Mouse (Mus musculus) c-Kit-positive CD71-negative TER-119-negative erythroid progenitor cells, embryonic 14.5 days (primary cell): ENCODE measurements around the gene Slc4a1ap.
"Not testable (repeated sequence)": the region's sequence is repeated elsewhere in the genome, so short reads cannot be mapped to it uniquely, and the experiment has no call there.

ENCODE experiments used
- DNase-seq: peaks from one replicate; pipeline ENCODE4 v3.0.0-alpha.2; 2013; ENCODE audit warnings: low read depth

Gene Slc4a1ap

DNA sequence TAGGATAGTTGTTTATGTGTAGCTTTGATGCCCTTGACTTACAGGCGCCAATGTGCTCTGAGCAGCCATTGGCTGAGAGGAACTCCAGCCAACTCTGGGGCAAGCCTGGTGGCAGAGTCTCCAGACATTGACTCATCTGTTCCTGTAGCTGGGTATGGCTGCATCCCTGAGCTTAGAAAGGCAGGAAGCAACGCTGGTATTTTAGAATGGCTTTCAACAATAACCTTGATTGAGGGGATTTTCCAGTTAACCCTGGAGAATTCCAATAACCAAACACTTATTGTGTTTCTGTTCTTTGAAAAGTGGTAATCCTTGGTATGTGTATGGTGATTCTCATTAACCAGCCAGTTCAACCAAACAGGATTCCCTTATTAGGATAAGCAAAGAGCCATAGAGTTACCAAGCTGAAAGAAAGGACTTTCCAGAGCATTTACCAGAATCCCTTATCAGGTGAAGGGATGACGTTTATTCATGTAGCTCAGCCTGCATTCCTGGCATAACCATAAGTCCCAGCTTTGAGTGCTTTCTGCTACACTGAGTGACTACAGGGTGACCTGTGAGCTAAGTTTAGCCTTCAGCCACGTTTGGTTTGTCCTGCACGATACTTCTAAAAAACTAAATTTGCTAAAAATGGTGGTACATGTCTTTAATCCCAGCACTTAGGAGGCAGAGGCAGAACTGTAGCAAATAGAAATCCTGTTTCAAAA, 41.3 kb downstream of the Slc4a1ap start:
- DNase-seq: no peak

DNA sequence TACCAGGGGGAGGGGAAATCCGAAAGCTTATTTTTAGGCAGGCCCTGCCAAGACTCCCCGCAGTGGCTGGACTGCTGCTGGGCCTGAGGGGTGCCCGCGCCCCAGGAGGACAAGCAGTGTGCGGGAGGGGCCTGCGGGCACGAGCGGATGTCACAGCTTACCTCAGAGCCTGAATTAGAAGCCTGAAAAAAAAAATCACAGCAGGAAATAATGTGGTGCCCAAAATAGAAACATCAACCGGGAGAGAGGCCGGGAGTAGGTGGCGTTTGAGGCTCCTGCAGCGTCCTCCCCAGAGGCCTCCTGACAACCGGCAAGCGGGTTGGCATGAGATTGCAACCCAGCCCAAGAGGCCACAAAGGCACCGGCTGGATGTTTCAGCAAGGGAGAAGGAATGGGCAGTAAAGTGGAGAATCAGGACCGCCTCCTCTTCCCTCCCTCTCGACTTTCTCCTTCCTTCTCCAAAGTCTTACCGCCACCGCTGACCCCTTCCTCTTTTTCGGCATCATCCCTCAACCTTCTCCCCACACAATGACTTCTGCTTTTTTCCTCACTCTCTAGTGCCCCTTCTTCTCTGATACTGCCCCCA, 44.3 kb downstream of the Slc4a1ap start:
- peak; percentile 53 for DNase-seq

DNA sequence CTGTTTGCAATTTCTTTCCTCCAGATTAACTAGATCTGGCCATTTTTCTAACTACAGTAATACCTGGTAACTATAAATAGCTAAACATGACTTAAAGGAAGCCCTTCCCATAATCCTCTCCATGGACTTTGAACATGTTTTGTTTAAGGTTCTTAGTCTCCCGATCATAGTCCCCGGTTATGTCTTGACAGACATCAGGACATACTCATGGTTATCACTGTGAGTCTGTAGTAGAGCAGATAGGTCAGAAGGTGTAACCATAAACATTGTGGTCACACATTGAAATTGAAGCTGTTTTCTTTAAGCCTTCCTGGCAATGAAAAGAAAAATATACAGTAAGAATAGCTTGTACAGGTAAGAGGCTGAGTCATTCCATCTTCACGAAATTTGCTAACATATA, 46.9 kb downstream of the Slc4a1ap start:
- no peak for DNase-seq

DNA sequence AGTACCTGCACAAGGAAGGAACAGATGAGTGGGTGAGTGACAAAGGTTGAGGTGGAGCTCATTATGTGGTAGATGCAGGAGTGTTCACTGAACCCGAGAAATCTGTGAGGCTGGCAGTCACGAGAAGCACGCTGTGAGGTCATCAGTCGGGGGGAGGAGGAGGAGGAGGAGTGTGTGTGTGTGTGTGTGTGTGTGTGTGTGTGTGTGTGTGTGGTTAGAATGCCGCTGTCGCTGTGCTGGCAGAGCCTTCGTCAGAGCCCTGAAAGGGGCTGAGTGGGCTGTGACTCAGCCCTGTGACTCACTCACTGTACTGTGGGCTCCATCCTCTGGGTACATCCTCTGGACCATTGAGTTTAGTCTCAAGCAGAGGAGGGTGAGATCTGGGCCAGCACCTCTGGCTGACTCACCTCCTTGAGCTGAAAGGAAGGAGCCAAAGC, 49.8 kb downstream of the Slc4a1ap start:
- peak; percentile 45 for DNase-seq

DNA sequence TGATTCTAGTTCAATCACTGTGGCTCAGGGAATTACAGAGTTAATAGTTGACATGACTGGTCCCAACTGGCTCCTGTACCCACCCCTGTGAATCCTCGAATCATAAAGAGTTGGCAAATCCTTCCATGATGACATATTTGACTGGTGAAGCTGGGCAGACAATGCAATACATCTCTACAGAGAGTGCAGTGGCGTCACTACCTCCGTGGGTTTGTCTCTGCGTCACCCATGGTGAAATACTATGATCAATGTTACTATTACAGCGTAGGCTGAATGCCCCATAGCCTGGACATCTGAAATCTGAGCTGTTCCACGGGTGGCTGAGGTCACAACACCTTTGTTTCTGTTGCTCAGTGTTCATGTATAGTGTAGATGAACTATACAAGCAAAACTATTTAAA, 54.5 kb downstream of the Slc4a1ap start:
- no peak for DNase-seq

DNA sequence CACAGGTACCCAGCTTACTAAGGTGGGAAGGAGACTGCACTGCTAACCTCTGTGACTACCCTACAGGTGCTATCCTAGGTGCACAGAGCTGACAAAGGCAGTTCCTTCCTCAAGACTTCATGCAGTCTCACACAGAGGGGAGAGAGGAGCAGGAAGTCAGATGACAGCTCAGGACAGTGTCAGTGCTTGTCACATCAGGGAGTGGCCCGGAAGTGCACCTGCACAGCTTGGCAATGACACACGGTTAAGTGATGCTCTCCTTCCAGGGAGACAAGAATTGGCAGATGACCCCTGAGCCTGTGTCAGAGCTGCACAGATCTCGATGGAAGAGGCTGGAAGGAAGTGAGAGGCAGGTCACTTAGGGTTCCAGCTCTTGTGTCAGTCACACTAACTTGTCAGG, 55.1 kb downstream of the Slc4a1ap start:
- DNase-seq: no peak

DNA sequence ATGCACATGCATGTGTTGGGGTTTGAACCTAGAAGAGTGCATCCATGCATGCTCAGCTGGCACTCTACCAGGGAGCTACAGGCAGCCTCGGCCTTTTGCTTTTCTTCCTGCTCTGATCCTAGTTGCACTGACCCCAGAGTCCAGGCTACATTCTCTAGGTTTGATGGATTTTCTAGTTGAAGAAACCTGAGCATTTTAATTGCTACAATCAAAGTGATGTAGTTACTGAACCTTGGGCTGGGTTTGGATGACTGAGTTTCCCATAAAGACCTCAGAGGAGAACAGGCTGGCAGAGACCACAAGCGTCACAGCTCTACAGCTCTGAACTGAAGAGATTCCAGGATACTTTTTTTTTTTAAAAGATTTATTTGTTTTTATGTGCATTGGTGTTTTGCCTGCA, 56.5 kb downstream of the Slc4a1ap start:
- no peak for DNase-seq

DNA sequence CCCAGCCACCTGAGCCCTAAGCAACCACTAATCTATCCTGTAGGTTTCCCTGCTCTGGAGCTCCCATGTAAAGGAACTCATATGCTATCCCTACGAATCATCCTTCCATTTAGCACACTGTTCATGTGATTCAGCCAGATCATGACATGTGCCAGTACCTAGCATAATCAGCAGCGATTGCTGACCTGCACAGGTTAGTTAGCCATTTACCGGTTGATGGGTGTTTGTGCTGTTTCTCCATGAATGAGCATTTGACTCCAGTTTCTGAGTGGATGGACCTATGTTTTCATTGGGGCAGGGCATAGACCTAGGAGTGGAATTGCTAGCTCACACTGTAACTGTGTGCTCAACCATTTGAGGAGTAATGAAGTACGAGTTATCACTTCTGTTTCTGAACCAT, 58.7 kb downstream of the Slc4a1ap start:
- DNase-seq: no peak

DNA sequence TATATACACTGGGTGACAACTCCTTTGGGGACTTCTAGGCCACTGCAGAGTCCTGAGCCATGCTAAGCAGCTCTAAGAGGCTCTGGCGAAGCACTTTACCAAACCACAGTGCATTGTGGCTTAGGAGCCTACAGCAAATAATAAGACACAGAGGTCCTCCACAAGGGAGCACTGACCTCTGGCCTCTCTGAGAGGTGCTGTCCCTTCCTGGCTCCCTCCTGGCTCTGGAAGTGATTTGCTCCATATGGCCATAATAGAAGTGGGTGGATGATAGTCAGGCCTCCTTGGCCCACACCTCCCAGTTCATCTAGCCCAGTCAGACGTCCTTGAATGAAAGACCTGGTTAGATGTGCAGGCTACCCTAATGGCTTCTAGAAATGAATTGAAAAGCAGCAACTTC, 61.2 kb downstream of the Slc4a1ap start:
- no peak for DNase-seq

DNA sequence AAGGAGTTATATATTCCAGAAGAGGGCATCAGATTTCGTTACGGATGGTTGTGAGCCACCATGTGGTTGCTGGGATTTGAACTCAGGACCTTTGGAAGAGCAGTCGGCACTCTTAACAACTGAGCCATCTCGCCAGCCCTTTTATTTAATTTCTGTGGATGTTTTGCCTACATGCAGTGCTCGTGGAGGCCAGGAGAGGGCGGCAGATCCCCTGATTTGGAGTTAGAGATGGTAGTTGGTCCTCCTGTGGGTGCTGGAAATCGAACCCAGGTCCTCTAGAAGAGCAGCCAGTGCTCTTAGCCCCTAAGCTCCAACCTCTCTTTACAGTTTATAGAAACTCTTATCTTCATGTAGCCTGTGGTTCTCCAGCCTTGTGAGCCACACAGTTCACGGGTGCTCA, 61.9 kb downstream of the Slc4a1ap start:
- not testable (repeated sequence) for DNase-seq

DNA sequence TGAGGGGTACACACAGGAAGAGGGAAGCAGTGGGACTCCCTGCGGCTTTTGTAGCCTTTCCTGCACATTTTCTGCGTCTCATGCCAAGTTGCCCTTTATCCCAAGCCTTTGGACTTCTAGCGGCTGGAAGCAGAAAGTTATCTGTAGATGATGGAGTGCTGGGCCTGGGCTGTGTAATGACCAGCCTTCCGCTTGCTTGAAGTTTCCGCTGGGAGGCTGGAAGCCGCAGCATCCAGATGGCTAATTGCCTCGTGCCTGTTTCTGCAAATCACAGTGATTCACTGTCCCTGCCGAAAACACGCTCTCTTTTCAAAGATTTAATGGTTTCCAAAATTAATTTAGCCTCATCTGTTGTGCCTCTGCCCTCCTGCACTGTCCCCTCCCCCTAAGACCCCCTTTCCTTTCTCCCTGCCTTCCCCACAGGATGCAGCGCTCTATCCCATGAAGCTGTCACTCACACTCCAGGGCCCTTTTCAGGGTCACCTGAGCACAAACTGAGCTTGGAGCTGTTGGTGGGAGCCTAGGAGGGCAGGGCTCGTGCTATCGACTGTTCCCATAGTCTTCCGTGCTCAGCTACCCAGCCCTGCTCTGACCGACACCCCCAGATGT, 63.0 kb downstream of the Slc4a1ap start:
- DNase-seq: no peak

DNA sequence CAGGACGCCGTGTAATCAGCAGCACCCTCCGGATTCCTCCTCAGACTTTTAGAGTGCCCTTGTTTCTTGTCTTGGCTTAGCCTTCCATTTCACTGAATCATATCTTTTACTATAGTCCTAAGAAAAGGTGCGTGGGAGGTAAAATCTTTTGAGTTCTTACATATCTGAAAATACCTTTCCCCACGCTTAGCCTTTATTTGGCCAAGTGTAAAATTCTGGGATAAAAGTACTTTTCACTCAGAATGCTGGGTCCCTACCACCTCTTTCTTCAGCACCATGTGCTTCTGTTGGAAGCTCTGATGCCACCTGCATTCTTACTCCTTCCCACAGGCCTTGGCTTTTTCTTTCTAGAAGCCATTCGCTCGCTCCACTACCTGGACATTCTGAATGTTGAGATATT, 64.3 kb downstream of the Slc4a1ap start:
- no peak for DNase-seq

DNA sequence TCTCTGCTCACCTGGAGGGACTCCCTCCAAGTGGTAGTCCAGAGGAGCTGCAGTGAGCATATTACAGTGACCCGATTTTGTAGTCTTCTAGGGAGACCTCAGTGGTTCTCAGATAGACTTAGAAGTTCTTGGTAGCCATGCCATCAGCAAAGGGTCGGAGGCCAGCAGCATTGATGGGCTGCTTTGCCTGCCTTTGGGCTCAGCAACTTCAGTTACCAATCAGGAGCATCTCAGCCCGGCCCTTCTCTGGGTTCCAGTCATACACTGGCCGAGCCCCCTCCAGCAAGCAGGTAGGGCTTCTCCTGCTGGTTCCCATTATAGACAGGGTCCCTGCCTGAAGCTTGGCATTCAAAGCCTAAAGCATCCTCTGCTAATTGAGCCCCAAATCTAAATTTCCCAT, 69.1 kb downstream of the Slc4a1ap start:
- DNase-seq: no peak

DNA sequence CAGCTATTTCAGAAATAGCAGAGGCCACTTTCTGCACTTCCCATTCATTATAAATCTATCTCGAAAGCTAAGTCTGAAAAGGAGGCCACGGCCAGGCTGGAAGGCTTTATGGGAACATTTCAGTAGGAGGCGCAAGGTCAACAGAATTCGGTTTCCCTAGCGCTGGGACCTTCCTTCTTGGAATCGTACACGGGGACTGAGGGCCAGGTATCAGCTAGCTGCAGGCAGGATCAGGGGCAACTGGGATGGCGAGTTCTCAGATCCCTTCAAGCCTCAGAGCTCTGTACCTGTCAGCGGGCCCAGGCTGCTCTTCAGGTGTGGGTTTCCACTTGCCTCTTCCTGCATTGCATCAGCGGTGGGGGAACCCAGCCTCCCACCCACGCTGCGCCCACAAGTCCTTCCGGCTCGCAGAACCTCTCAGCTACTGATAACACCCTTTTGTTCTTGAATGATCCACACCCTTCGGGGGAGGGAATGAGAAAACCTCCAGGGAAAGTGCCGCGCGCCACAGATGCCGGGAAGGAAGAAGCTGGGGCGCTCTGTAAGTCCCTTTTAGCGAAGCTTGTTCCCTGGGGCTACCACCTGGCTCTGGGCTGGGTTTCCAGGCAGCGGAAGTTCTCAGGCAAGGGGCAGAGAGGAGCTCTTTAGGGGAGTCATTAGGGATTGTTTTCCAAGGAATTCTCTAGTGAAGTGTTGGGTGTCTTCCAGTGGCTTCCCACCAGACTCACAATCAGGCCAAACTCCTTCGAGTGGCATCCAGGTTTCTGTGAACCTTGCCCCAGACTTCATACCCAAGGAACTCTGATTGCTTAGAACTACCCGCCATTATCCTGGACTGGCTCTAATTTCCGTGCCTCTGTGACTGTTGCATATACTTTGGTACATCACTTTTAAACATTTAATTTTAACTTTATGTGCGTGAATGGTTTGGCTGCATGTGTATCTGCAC, 70.0 kb downstream of the Slc4a1ap start, which contains the start of gene Mrpl33:
Gene Mrpl33 (plus strand): TSS at position 455 of the 949 bp plus-strand sequence.
- no peak for DNase-seq

DNA sequence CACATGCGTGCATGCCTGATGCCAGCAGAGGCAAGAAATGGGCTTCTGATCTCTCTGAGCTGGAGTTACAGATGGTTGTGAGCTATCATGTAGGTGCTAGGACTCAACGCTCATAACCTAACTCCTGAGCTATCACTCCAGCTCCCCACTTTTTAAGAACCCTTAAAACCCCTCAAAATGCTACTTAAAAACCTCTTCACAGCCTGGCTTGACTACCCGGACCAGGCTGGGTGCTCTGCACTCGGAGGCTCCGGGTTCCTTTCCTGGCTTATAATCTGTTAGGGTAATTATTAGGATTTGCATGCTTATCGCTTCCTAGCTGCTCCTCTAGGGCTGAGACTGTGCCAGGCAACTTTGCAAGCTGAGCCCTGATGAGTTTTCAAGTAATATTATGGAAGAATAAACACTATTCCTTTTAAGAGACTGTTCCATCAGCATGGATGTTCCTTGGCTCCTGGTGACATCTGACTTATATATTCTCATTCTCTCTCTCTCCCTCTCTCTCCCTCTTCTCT, 70.7 kb downstream of the Slc4a1ap start:
- no peak for DNase-seq

DNA sequence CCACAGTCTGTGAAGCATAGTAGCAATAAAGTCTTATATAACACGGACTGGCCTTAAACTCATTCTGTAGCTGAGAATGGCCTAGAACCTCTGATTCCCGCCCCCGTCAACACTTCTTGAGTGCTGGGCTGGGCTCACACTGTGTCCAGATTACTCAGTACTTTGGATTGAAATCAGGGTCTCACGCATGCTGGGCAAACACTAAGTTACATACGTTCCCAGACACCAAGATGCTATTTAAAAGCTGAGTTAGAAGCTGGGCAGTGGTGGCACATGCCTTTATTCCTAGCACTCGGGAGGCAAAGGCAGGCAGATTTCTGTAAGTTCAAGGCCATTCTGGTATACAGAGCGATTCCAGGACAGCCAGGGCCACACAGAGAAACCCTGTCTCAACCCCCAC, 71.3 kb downstream of the Slc4a1ap start:
- DNase-seq: no peak

DNA sequence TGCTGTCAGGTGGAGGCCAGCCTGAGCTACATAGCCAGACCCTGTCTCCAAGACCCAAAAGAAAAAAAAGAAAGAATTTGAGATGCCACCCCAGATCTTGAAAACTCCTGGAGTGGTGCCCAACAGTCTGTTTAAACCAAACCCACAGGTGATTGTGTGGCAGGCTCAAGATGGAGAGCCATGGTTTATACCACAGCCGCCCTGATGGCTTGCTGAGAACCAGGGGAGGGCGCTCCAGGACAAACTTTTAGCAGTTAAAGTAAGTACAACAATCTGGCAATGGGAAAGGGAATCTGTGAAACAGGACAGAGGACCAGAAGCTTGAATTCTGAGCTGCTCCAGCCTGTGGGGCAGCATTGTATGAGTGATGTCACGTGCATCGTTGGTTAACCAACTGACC, 71.8 kb downstream of the Slc4a1ap start:
- DNase-seq: no peak

DNA sequence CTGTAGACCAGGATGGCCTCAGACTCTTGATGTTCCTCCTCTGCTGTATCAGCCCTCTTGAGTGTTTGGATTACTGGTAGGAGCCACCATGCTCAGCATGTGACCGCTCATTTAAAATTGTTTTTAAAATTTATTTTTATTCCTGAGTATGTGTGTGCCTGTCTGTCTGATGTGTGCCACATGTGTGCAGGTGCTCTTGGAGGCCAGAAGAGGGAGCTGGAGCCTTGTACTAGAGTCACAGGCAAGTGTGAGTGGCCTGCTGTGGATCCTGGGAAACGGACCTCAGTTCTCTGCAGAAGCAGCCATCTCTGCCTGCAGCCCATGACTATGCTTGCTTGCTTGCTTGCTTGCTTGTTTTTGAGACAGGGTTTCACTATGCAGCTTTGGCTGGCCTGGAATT, 72.4 kb downstream of the Slc4a1ap start:
- no peak for DNase-seq

DNA sequence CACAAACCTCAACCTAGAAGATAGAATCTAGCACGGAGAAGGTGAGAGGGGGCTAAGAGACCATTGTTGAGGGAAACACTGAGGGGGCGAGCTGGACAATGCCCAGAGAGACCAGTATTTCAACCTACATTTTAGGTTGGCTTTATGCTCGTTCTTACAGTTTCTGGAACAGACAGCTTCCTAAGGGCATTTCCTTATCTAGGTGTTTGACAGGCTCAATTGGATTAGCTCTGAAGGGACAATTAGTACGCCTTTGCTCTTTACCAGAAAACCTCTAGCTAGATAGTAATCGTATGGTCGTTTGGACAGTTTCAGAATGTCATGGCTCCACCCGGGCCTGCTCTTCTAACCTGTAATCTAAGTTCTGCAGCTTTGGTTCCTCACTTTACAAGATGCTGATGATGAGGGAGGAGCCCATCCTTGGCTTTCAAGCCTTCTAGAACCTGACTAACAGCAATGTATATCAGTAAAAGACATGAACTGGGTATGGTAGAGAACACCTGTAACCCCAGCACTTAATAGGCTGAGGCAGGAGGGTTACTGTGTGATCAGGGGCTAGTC, 74.4 kb downstream of the Slc4a1ap start:
- DNase-seq: no peak

DNA sequence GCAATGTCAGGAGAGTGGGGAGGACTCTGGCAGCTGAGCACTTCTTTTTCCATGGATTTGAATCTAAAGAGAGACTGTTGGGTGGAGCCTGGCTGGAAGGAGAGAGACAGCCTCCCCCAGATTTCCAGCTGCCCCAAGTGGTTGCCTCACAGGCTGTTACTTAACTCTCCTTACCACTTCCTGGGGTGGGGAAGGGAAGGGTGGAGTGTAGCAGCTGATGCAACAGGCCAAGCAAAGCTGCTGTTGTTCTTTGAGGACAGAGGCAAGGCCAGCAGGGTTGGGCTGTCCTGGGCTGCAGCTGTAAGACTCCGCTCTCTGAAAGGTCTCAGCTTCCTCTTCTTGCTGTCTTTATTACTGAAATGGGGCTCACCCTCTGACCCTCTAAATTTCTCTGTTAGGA, 75.6 kb downstream of the Slc4a1ap start:
- peak; percentile 62 for DNase-seq

DNA sequence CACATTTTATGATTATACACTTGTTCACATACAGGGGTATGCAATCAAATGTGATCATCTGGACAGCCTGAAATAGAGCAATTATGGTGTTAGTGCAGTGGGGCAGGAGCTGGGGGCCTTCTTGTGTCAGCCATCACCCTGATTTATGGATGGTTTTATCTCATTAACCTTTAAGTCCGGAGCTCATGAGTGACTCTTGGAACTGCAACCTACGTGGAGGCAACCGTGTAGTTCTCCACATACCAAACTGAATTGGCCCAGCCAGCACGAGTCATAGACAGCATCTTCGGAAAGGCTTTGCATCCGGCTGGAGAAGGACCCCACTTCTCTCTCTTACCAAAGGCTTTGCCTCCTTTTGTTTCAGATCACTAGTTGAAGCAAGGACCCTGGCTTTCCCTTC, 77.0 kb downstream of the Slc4a1ap start:
- no peak for DNase-seq

DNA sequence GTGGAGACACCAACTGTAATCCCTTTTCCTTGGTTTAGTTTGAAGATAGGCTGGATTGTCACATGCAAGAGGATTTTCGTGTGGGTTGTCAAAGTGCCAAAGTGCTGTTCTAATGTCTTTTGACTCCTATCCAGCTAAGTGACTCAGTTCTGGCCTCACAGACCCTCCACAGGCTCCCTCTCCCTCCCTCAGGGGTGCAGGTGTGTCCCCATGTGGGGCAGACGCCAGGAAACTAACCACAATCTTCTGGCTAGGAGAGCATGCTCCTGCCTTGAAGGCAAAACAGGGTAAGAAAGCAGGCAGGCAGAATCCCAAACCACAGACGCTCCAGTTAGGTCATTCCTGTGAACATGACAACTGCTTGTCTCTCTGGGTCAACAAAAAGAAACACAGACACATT, 79.4 kb downstream of the Slc4a1ap start:
- no peak for DNase-seq
